Mouse (Mus musculus) heart, adult 2 months (tissue): ENCODE results near the gene Klhl25.

Experiments
- CTCF ChIP-seq: fragments of 200-600 bp; IDR thresholded peaks from 2 replicates; pipeline ENCODE4 v1.8.1; 2022; ENCODE audit warnings: antibody characterized with exemption, mild to moderate bottlenecking, moderate library complexity
- EP300 ChIP-seq: fragments of 200-500 bp; IDR thresholded peaks from 2 replicates; pipeline ENCODE4 v1.6.1; 2011; ENCODE audit warnings: low read depth, low read length, control low read depth; ENCODE audit not compliant: insufficient read depth
- POLR2A ChIP-seq: fragments of 200-500 bp; IDR thresholded peaks from 2 replicates; pipeline ENCODE4 v1.6.1; 2011; ENCODE audit warnings: mild to moderate bottlenecking, low read depth, low read length, control low read depth; ENCODE audit not compliant: insufficient read depth

DNA sequence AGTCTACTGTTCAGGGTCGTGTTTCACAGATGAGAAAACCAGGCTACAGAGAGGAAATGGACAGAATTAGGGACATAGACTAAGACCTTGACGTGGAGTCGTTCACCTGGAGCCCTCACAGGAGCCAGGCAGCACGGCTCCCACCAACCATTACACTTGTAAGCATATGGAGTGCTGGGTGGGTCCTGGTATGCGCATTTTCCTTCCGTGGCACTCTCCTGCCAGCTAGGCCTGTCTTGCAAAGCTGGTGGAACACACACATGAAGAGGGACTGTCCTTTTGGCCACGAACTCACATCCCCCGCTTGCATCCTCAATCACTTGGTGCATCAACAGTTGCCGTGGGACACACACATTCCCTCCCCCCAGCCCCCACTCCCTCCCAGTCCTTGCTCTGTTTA, 22.4 kb downstream of the Klhl25 start:
- TF ChIP-seq CTCF (no peak), EP300 (no peak), POLR2A (no peak)
